Mouse (Mus musculus) cerebellum, adult 18-20 months (tissue): ENCODE results near the gene Gm17949.
A peak's percentile ranks its signal among the peaks of the same experiment; 100 is the strongest.
"Not testable (repeated sequence)": the region's sequence is repeated elsewhere in the genome, so short reads cannot be mapped to it uniquely, and the experiment has no call there.

Source experiments
- DNase-seq, 2 experiments: peaks; one replicate each; pipeline ENCODE4 v3.0.0; 2021

Gene Gm17949

GRCm38 (mm10) chr17:57051679-57052078 lies 40.4 kb downstream of the Gm17949 start:
- DNase-seq = not testable (repeated sequence)

GRCm38 (mm10) chr17:57056246-57056645 lies 45.0 kb downstream of the Gm17949 start:
- DNase-seq = no peak

- peak; percentile 62 to 67 for DNase-seq
Observed at GRCm38 (mm10) chr17:57058891-57059485, 47.7 kb downstream of the Gm17949 start, which contains the start of gene Crb3. Gene Crb3 (plus strand): TSS chr17:57059105.

GRCm38 (mm10) chr17:57059486-57059977 lies 48.3 kb downstream of the Gm17949 start, which contains the start of gene Slc25a23:
Gene Slc25a23 (minus strand): TSS chr17:57059863.
- peak; percentile 72 to 75 for DNase-seq

GRCm38 (mm10) chr17:57060231-57060801 lies 49.0 kb downstream of the Gm17949 start:
- DNase-seq = peak; percentile 97 to 99

- DNase-seq = peak in 1 of 2 experiments; percentile 40
Observed at GRCm38 (mm10) chr17:57061069-57061468, 49.8 kb downstream of the Gm17949 start.

GRCm38 (mm10) chr17:57062011-57062521 lies 50.8 kb downstream of the Gm17949 start:
- peak; percentile 52 to 67 for DNase-seq

GRCm38 (mm10) chr17:57062548-57062947 lies 51.3 kb downstream of the Gm17949 start:
- DNase-seq = no peak

GRCm38 (mm10) chr17:57063031-57063430 lies 51.8 kb downstream of the Gm17949 start:
- DNase-seq = no peak

GRCm38 (mm10) chr17:57066908-57067307 lies 55.6 kb downstream of the Gm17949 start:
- no peak for DNase-seq

- DNase-seq = no peak
Observed at GRCm38 (mm10) chr17:57070272-57070671, 59.0 kb downstream of the Gm17949 start.

GRCm38 (mm10) chr17:57070699-57071098 lies 59.4 kb downstream of the Gm17949 start:
- no peak for DNase-seq
